Mouse (Mus musculus): Measurements from ENCODE around the gene Tbc1d30.

Tbc1d30 gene

GRCm38 (mm10) chr10:121314186-121314585 lies 36.9 kb downstream of the Tbc1d30 start:
- no peak for DNase-seq (ENCODE audit: low spot score in 2 of 2)

GRCm38 (mm10) chr10:121313049-121313448 lies 38.0 kb downstream of the Tbc1d30 start:
- no peak for DNase-seq (ENCODE audit: low spot score in 2 of 2)

GRCm38 (mm10) chr10:121310511-121311221 lies 40.4 kb downstream of the Tbc1d30 start:
- DNase-seq (ENCODE audit: low spot score in 2 of 2), result peak in 1 of 2 experiments; percentile 28

GRCm38 (mm10) chr10:121309801-121310510 lies 41.1 kb downstream of the Tbc1d30 start:
- DNase-seq (ENCODE audit: low spot score in 2 of 2), result no peak

- DNase-seq (ENCODE audit: low spot score in 2 of 2), result no peak
Measured at GRCm38 (mm10) chr10:121309123-121309655, 41.9 kb downstream of the Tbc1d30 start.

DNA sequence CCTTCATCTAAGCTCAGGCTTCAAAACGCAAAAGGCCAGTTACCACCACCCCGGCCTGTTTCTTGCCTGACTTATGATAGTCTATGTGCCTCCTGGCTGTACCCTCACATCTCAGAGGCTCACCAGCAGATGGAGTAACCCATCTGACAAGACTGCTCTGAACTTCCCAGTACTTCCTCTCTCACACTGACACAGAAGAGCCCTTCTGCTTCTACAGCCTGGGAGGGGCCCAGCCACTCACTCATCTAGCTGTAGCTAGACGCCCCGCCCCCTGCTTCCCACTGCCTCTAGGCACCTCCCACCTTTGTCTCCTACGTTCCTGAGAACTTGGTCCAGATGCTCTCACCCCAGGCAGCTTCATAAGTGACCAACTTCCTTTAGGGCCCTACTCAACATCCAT lies 45.6 kb downstream of the Tbc1d30 start:
- DNase-seq (ENCODE audit: low spot score in 2 of 2), result peak; percentile 30 to 42

DNA sequence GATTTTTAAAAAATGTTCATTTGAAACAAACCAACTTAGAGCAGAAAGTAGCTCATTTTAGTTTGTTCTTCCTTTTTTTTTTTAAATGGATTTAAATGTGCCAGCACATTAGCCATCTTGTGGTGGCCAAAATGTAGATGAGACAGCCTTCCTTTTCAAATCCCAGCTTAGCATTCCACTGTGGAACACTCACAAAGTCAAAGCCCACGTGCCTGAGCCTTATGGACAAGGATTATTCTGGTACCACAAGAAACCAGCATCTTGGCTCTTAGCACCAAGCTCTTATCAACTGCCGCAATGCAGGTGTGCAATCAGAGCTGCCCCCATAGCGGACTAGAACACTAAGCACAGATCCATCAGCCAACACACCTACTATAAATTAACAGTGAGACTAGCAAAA lies 47.5 kb downstream of the Tbc1d30 start:
- DNase-seq (ENCODE audit: low spot score in 2 of 2), result no peak

- no peak for DNase-seq (ENCODE audit: low spot score in 2 of 2)
Measured at GRCm38 (mm10) chr10:121301868-121302267, 49.2 kb downstream of the Tbc1d30 start.

DNA sequence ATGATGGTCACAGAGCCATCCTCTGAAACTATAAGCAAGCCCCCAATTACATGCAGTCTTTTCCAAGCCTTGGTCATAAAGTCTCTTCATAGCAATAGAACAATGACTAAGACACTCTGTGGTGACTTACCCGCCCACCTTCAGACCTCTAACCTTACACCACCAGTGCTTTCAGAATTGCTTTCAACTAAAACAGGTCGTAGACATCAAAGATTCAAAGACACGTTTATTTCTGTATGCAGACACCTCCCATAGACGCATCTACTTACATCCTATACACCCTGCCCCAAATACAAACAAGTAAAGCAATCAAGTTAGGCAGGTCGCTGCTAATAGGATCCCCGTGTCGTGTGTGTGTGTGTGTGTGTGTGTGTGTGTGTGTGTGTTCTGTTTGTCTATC lies 50.4 kb downstream of the Tbc1d30 start:
- no peak for DNase-seq (ENCODE audit: low spot score in 2 of 2)

DNA sequence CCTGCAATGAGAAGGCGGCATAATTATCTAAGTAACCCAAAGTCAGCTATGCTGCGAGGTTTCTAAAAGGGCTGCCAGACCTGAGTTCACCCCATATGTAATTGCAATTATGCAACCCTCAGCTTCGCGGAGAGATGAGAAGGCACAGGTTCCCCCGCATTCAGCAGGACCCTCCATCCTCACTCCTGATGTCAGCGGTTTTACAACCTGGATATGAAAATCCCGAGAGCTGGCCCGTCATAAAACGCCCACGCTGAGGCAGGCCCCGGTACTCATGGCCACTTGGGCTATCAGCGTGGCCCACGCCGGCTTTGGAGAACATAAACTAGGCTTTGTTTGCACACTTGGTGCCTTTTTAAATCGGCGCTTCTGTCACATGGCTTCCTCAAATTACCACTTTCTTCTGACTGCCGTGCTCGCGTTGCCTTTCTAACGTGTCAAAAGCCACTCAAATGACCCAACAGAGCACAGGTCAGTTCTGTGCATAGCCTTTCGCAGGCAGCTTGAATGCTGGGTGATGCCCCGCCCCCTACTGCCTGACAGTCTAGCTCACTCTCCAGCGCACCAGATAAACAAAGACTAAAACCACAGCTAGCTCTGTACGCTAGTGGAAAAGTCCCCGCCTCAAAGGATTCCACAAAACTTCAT lies 53.9 kb downstream of the Tbc1d30 start:
- peak; percentile 34 to 42 for DNase-seq (ENCODE audit: low spot score in 2 of 2)

- no peak for DNase-seq (ENCODE audit: low spot score in 2 of 2)
Measured at GRCm38 (mm10) chr10:121294471-121294870, 56.6 kb downstream of the Tbc1d30 start.

GRCm38 (mm10) chr10:121293829-121294228 lies 57.2 kb downstream of the Tbc1d30 start:
- no peak for DNase-seq (ENCODE audit: low spot score in 2 of 2)

DNA sequence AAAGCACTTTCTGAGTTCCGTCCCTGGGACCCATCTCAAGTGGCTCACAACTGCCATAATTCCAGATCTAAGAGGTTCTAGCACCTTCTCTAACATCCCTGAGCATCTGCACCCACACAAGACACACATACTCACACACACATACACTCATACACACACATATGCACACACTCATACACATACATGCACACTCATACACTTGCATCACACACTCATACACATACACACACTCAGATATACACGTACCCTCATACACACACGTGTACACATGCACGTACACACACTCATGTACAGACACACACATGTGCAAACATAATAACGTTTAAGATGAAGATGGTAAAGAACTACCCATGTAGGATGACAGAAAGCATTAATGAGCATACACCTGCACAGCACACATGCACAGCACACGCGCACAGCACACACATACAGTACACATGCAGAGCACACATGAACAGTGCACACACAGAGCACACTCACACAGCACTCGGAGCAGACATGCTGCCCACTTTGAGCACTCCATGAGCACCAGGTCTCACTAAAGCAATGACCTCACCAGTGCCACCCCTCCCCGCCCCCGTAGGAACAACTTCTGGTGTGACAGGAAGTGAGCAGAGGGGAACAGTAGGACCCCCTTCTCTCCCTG lies 59.7 kb downstream of the Tbc1d30 start:
- no peak for DNase-seq (ENCODE audit: low spot score in 2 of 2)

- DNase-seq (ENCODE audit: low spot score in 2 of 2), result no peak
Measured at GRCm38 (mm10) chr10:121290682-121291078, 60.4 kb downstream of the Tbc1d30 start.

DNA sequence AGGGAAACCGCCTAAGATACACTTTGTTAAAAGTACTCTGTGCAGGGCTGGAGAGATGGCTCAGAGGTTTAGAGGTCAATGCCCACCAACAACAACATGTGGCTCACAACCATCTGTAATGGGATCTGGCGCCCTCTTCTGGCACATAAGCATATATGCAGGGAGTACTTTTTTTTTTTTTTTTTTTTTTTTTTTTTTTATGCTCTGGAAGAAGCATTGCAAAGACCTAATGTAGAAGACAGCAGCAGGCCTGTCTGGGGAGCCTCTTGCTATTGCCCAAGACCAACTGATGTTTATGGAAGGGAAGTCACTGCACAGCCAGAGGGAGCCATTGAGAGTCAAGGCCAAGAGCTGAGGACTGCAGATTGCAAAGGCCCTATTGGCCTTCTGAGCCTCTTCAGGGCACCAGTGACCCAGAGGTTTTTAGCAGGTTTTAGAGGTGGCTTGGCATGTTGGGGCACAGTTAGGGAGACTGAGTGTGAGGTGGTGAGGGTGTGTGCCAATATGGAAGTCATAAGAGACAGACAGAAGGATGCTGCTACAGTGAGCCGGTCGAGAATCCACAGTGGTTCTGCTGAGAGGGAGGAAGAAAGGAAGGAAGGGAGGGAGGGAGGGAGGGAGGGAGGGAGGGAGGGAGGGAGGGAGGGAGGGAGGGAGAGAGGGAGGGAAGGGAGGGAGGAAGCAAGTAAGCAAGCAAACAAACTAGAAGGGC lies 61.0 kb downstream of the Tbc1d30 start:
- no peak for DNase-seq (ENCODE audit: low spot score in 2 of 2)

- DNase-seq (ENCODE audit: low spot score in 2 of 2), result no peak
Measured at GRCm38 (mm10) chr10:121282926-121283325, 68.2 kb downstream of the Tbc1d30 start.

DNA sequence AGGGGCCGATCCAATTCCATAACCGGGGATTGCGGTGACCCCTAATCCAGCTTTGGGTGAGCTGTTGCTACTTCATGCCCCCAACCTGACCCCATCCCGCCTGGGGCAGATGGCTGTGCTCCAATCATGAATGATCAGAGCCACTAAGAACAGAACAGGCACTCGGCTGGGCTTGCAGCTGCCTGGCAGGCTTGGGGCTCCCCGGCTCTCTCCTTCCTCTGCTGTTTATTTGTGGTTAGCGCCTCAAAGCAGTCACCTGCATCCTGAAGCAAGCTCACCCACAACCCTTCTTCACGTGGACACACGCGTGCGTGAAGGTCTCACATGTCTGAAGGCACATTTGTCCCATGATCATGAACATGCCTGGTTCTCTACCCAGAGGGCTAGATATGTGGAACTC lies 68.6 kb downstream of the Tbc1d30 start:
- no peak for DNase-seq (ENCODE audit: low spot score in 2 of 2)

DNA sequence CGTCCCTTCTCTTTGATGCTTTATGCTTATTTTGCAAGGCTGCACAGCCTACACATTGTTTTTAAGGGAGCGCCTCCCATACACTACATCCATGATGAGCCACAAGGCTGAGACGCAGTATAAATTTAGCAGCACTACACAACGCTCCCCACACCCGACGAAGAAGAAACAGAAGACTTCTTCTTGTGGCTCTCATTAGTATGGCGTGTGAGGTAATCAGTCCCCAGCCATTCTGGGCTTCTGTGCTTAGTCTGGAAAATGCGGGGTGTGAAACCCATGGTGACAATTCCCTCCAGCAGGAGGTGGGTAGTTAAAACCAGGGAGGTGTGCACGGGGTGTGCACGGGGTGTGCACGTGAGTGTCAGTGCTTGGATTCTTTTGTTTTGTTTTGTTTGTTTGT lies 70.1 kb downstream of the Tbc1d30 start:
- DNase-seq (ENCODE audit: low spot score in 2 of 2), result no peak

DNA sequence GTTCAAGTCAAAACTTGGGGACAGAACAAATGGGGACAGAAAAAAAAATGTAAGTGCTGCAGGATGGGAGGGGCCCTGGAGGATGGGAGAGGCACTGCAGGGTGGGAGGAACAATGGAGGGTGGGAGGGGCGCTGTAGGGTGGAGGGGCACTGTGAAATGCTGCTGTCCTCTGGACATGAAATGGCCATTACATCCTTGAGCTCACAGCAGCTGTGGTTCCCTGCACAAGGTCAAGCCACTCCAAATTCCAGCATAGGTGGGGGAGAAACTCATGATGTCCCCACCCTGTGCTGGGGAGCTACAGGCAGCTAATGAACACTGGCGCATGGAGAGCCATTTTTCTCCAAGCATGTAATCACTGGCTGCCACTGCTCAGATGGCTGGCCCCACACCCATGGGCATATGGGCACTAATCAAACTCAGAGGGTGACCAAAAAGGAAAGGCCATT lies 74.0 kb downstream of the Tbc1d30 start:
- no peak for DNase-seq (ENCODE audit: low spot score in 2 of 2)

GRCm38 (mm10) chr10:121274964-121275363 lies 76.1 kb downstream of the Tbc1d30 start:
- no peak for DNase-seq (ENCODE audit: low spot score in 2 of 2)

- DNase-seq (ENCODE audit: low spot score in 2 of 2), result no peak
Measured at GRCm38 (mm10) chr10:121271002-121271401, 80.1 kb downstream of the Tbc1d30 start.

Measured in spleen, postnatal 36 days (tissue).